Comparison of ENCODE assay signal across 9 mouse cellular contexts in the genomic region with DNA sequence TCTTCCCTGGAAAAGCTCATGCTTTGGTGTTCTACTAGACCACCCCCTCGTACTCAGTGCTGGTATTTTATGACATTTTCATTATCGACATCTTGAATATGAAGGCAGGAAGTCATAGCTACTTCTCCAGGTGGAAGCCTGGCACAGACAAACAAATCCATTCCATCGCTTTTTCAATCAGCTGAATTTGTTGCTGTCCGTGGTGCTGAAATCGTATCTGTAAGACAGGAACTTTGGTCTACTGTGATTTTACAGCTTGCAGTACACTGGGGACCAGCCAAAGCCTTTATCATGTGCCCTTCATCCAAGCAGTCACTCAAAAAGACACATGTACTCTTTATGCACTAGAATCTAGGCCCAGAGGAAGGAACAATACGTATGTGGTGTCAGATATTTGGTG.
A peak's percentile ranks its signal among the peaks of the same experiment; 100 is the strongest.
DNase-seq lines count a peak whose midpoint lies in the region; ATAC-seq lines count a peak whose summit lies in the region.
"Had no signal": no experiment of that assay in that cellular context is flagged by ENCODE, and none has a peak within 500 bp of the region (broad histone marks: within the 10 kb centered on the region; RNA-seq: fewer than 3 reads in every experiment).

No protein-coding gene starts in this region.

- no peak overlapping the region for H3K4me3 ChIP-seq in intestine, embryonic 14.5 days (ENCODE audit: low read depth, low read length)
- no peak overlapping the region for H3K4me3 ChIP-seq in intestine, embryonic 16.5 days (ENCODE audit: low read length)
- H3K4me3 ChIP-seq: erythroblast, embryonic 14.5 days had no signal

- no peaks in the 10 kb centered on the region for H3K36me3 ChIP-seq in intestine, embryonic 14.5 days (ENCODE audit: control insufficient read depth, insufficient read depth, low read length)
- H3K36me3 ChIP-seq in intestine, embryonic 16.5 days (ENCODE audit: control insufficient read depth, insufficient read depth, low read length): no peaks in the 10 kb centered on the region

- H3K9ac ChIP-seq in intestine, embryonic 14.5 days (ENCODE audit: low read length): no peak overlapping the region
- no peak overlapping the region for H3K9ac ChIP-seq in intestine, embryonic 16.5 days (ENCODE audit: low read depth, low read length)

- peak; percentile 82 for DNase-seq in intestine, embryonic 14.5 days (ENCODE audit: low spot score)
- peak; percentile 48 for DNase-seq in urinary bladder, postnatal 14 days (ENCODE audit: low spot score)
- no peak for DNase-seq in urinary bladder, postnatal 10 days (ENCODE audit: low spot score)
- DNase-seq in forelimb bud, embryonic 11.5 days (ENCODE audit: low read depth, low spot score): peak; percentile 83
- DNase-seq in T-cell, adult 2 months (ENCODE audit: low spot score): no peak
- no peak for DNase-seq in right cerebral cortex, postnatal 10 days (ENCODE audit: low spot score in 2 of 2)

- H3K27ac ChIP-seq in intestine, embryonic 14.5 days (ENCODE audit: low read depth): no peak overlapping the region
- no peak overlapping the region for H3K27ac ChIP-seq in intestine, embryonic 16.5 days (ENCODE audit: low read length)

- no peak for ATAC-seq in intestine, embryonic 14.5 days (replicated peaks; ENCODE audit: low FRiP score, low TSS enrichment, low read depth)
- ATAC-seq in intestine, embryonic 16.5 days: no peak
- ATAC-seq in erythroid progenitor cell, adult 5-6 weeks (replicated peaks; ENCODE audit: low FRiP score, poor library complexity, severe bottlenecking): no peak

- no peaks in the 10 kb centered on the region for H3K9me3 ChIP-seq in intestine, embryonic 14.5 days (ENCODE audit: control insufficient read depth, low read length)
- H3K9me3 ChIP-seq in intestine, embryonic 16.5 days (ENCODE audit: control insufficient read depth, low read length): no peaks in the 10 kb centered on the region

- H3K4me1 ChIP-seq in intestine, embryonic 14.5 days (replicated peaks; ENCODE audit: control insufficient read depth, insufficient read depth, low read length): no peaks in the 10 kb centered on the region
- H3K4me1 ChIP-seq in intestine, embryonic 16.5 days (ENCODE audit: control insufficient read depth, insufficient read depth, low read length): no peaks in the 10 kb centered on the region

- 10% methylated on average over 6 of the region's 6 CpGs for WGBS in intestine, embryonic 14.5 days
- 15% methylated on average over 6 of the region's 6 CpGs for WGBS in intestine, embryonic 16.5 days

- H3K27me3 ChIP-seq in intestine, embryonic 14.5 days (replicated peaks; ENCODE audit: control insufficient read depth, insufficient read depth, low read length): no peaks in the 10 kb centered on the region
- H3K27me3 ChIP-seq in intestine, embryonic 16.5 days (replicated peaks; ENCODE audit: control insufficient read depth, insufficient read depth, low read length): no peaks in the 10 kb centered on the region

- no peak overlapping the region for H3K4me2 ChIP-seq in intestine, embryonic 14.5 days (ENCODE audit: low read length)
- H3K4me2 ChIP-seq in intestine, embryonic 16.5 days (ENCODE audit: low read depth, low read length): no peak overlapping the region

Comparison
In these comparisons a context has a peak if more than half of its experiments do, and no peak if none do; other contexts are left out.
1. DNase-seq: peak in intestine, embryonic 14.5 days (single experiment), urinary bladder, postnatal 14 days (single experiment) and forelimb bud, embryonic 11.5 days (single experiment); none in urinary bladder, postnatal 10 days (single experiment), T-cell, adult 2 months (single experiment) and right cerebral cortex, postnatal 10 days (0 of 2).